29 mouse cellular contexts compared by ENCODE assay signal in genomic region chr12:99309937-99310336, GRCm38 (mm10).
A peak's percentile ranks its signal among the peaks of the same experiment; 100 is the strongest.
DNase-seq lines count a peak whose midpoint lies in the region; ATAC-seq and TF ChIP-seq lines count a peak whose summit lies in the region.
"Had no signal": no experiment of that assay in that cellular context is flagged by ENCODE, and none has a peak within 500 bp of the region (broad histone marks: within the 10 kb centered on the region; RNA-seq: fewer than 3 reads in every experiment).

No protein-coding gene starts in this region.

- DNase-seq in embryonic facial prominence, embryonic 11.5 days (ENCODE audit: low spot score) = no peak
- no peak for DNase-seq in embryonic facial prominence, embryonic 10.5 days (ENCODE audit: low spot score)
- no peak for DNase-seq in liver, postnatal 0 days
- no peak for DNase-seq in liver, embryonic 11.5 days (ENCODE audit: low spot score)
- DNase-seq in CH12.LX (ENCODE audit: extremely low read depth) = no peak
- no peak for DNase-seq in retina, postnatal 1 day
- DNase-seq: adrenal gland, adult 2 months; adrenal gland, postnatal 36 days; cerebellum, adult 9-10 months; cerebellum, postnatal 36 days; heart, postnatal 36 days; kidney, adult 9 months; kidney, postnatal 10 days; layer of hippocampus, postnatal 36 days; left cerebral cortex, postnatal 4 days; liver, embryonic 13.5 days; lung, adult 2 months; lung, postnatal 10 days; right cerebral cortex, postnatal 14 days; thymus, postnatal 25 days had no signal

- no peak overlapping the region for H3K27ac ChIP-seq in embryonic facial prominence, embryonic 11.5 days (replicated peaks; ENCODE audit: low read depth, low read length)
- no peak overlapping the region; the same call in 1 of the 2 replicates for H3K27ac ChIP-seq in embryonic facial prominence, embryonic 10.5 days (replicated peaks)
- no peak overlapping the region for H3K27ac ChIP-seq in liver, postnatal 0 days (ENCODE audit: low read depth)
- no peak overlapping the region for H3K27ac ChIP-seq in liver, embryonic 11.5 days (ENCODE audit: low read depth, low read length)
- H3K27ac ChIP-seq in CH12.LX (ENCODE audit: insufficient read depth, low read depth) = no peak overlapping the region
- H3K27ac ChIP-seq: embryonic facial prominence, embryonic 15.5 days; liver, embryonic 13.5 days; stomach, embryonic 15.5 days had no signal

- TF ChIP-seq RAD21 in CH12.LX (IDR thresholded peaks at IDR 0.05; ENCODE audit: low read depth, low read length) = no peak

- 0 out of 2 replicates have a peak overlapping the region, but pooled peaks have one; percentile 3 for H3K4me2 ChIP-seq in embryonic facial prominence, embryonic 11.5 days (ENCODE audit: low read depth, low read length)
- H3K4me2 ChIP-seq in liver, postnatal 0 days (ENCODE audit: low read depth, low read length) = no peak overlapping the region
- no peak overlapping the region for H3K4me2 ChIP-seq in liver, embryonic 11.5 days
- no peak overlapping the region for H3K4me2 ChIP-seq in CH12.LX (ENCODE audit: insufficient read depth, low read depth, poor library complexity, severe bottlenecking)
- H3K4me2 ChIP-seq: embryonic facial prominence, embryonic 15.5 days; hindbrain, embryonic 14.5 days; liver, embryonic 13.5 days; stomach, embryonic 15.5 days had no signal

- ATAC-seq in embryonic facial prominence, embryonic 11.5 days (replicated peaks; ENCODE audit: insufficient number of reproducible peaks, low FRiP score, low TSS enrichment, low read depth) = no peak
- ATAC-seq in liver, postnatal 0 days = peak; percentile 14; the same call in 1 of the 2 replicates
- no peak for ATAC-seq in liver, embryonic 11.5 days (replicated peaks; ENCODE audit: low FRiP score)
- ATAC-seq in granulocyte monocyte progenitor cell, adult 5-6 weeks (replicated peaks; ENCODE audit: poor library complexity, severe bottlenecking) = peak; percentile 56
- no peak for ATAC-seq in erythroid progenitor cell, adult 5-6 weeks (replicated peaks; ENCODE audit: low FRiP score, poor library complexity, severe bottlenecking)
- ATAC-seq: activated CD4-positive, CD25-positive, alpha-beta regulatory T cell, adult 4 months; forebrain, embryonic 14.5 days; intestine, postnatal 0 days; midbrain, embryonic 16.5 days had no signal

- H3K9ac ChIP-seq in embryonic facial prominence, embryonic 11.5 days (replicated peaks; ENCODE audit: low read length) = no peak overlapping the region
- H3K9ac ChIP-seq in liver, postnatal 0 days (replicated peaks) = no peak overlapping the region
- H3K9ac ChIP-seq in liver, embryonic 11.5 days (ENCODE audit: low read depth, low read length) = no peak overlapping the region
- H3K9ac ChIP-seq in CH12.LX (ENCODE audit: insufficient read depth, low read depth) = no peak overlapping the region
- H3K9ac ChIP-seq: embryonic facial prominence, embryonic 15.5 days; hindbrain, embryonic 14.5 days; liver, embryonic 13.5 days; stomach, embryonic 15.5 days had no signal

- no peaks in the 10 kb centered on the region for H3K36me3 ChIP-seq in embryonic facial prominence, embryonic 11.5 days (replicated peaks; ENCODE audit: control insufficient read depth, insufficient read depth, low read depth, low read length)
- no peaks in the 10 kb centered on the region for H3K36me3 ChIP-seq in embryonic facial prominence, embryonic 10.5 days (replicated peaks)
- no peaks in the 10 kb centered on the region for H3K36me3 ChIP-seq in liver, postnatal 0 days (replicated peaks; ENCODE audit: insufficient read depth, low read length)
- H3K36me3 ChIP-seq in liver, embryonic 11.5 days (ENCODE audit: control insufficient read depth, insufficient read depth, low read length) = no peaks in the 10 kb centered on the region
- H3K36me3 ChIP-seq in CH12.LX (replicated peaks in 1 of 2; ENCODE audit: control insufficient read depth in 1 of 2, insufficient read depth in 1 of 2, low read length in 1 of 2) = peaks cover 0 to 28% of the 10 kb centered on the region in 2 experiments
- H3K36me3 ChIP-seq: embryonic facial prominence, embryonic 15.5 days; liver, embryonic 13.5 days; stomach, embryonic 15.5 days had no signal

- TF ChIP-seq POLR2A in CH12.LX (IDR thresholded peaks at IDR 0.05; ENCODE audit: low read depth, low read length) = no peak

- no peak overlapping the region for H3K4me3 ChIP-seq in embryonic facial prominence, embryonic 11.5 days (ENCODE audit: low read depth, low read length)
- no peak overlapping the region for H3K4me3 ChIP-seq in embryonic facial prominence, embryonic 10.5 days
- no peak overlapping the region for H3K4me3 ChIP-seq in liver, postnatal 0 days (ENCODE audit: low read depth, low read length)
- H3K4me3 ChIP-seq in liver, embryonic 11.5 days (ENCODE audit: low read depth, low read length) = no peak overlapping the region
- H3K4me3 ChIP-seq in CH12.LX (replicated peaks in 1 of 3; ENCODE audit: low read depth in 2 of 3, low read length in 2 of 3, poor library complexity in 1 of 3) = no peak overlapping the region
- H3K4me3 ChIP-seq: embryonic facial prominence, embryonic 15.5 days; liver, embryonic 13.5 days; stomach, embryonic 15.5 days had no signal

- no peaks in the 10 kb centered on the region for H3K9me3 ChIP-seq in embryonic facial prominence, embryonic 11.5 days (replicated peaks; ENCODE audit: control insufficient read depth, low read length)
- no peaks in the 10 kb centered on the region for H3K9me3 ChIP-seq in embryonic facial prominence, embryonic 10.5 days
- no peaks in the 10 kb centered on the region for H3K9me3 ChIP-seq in liver, postnatal 0 days (ENCODE audit: low read length)
- H3K9me3 ChIP-seq in liver, embryonic 11.5 days (ENCODE audit: control insufficient read depth, low read length) = no peaks in the 10 kb centered on the region
- no peaks in the 10 kb centered on the region for H3K9me3 ChIP-seq in CH12.LX (replicated peaks; ENCODE audit: low read length)
- H3K9me3 ChIP-seq: embryonic facial prominence, embryonic 15.5 days; liver, embryonic 13.5 days; stomach, embryonic 15.5 days had no signal

- dilution Hi-C loops in CH12.LX (cut with MboI; ENCODE audit: extremely low pct_ligation_motif_present, extremely low pct_unique_long_range_greater_than_20kb, low sequenced_read_pairs) = no loop called here

- H3K4me1 ChIP-seq in embryonic facial prominence, embryonic 11.5 days (ENCODE audit: control insufficient read depth, insufficient read depth, low read length) = peaks cover 2% of the 10 kb centered on the region; the same call in 1 of the 2 replicates
- H3K4me1 ChIP-seq in embryonic facial prominence, embryonic 10.5 days = peaks cover 68% of the 10 kb centered on the region
- peaks cover 33% of the 10 kb centered on the region for H3K4me1 ChIP-seq in liver, postnatal 0 days (ENCODE audit: insufficient read depth)
- H3K4me1 ChIP-seq in liver, embryonic 11.5 days (replicated peaks; ENCODE audit: control insufficient read depth, insufficient read depth, low read length) = peaks cover 15% of the 10 kb centered on the region
- H3K4me1 ChIP-seq in CH12.LX (ENCODE audit: control insufficient read depth in 1 of 2, insufficient read depth in 2 of 2) = peaks cover 23 to 89% of the 10 kb centered on the region in 2 experiments

- no peak for TF ChIP-seq EP300 in liver, postnatal 0 days (IDR thresholded peaks at IDR 0.05; ENCODE audit: low read depth)
- no peak for TF ChIP-seq EP300 in CH12.LX (IDR thresholded peaks at IDR 0.05; ENCODE audit: low read length)

- in situ Hi-C loops in CH12.LX (cut with MboI; ENCODE audit: low pct_ligation_motif_present, low pct_unique_long_range_greater_than_20kb, low sequenced_read_pairs) = no loop called here

- H3K27me3 ChIP-seq in embryonic facial prominence, embryonic 11.5 days (ENCODE audit: control insufficient read depth, insufficient read depth, low read length) = no peaks in the 10 kb centered on the region
- H3K27me3 ChIP-seq in embryonic facial prominence, embryonic 10.5 days (replicated peaks; ENCODE audit: low read depth, poor library complexity, severe bottlenecking) = no peaks in the 10 kb centered on the region
- H3K27me3 ChIP-seq in liver, postnatal 0 days (ENCODE audit: insufficient read depth, low read length) = no peaks in the 10 kb centered on the region
- no peaks in the 10 kb centered on the region for H3K27me3 ChIP-seq in liver, embryonic 11.5 days (replicated peaks; ENCODE audit: control insufficient read depth, insufficient read depth, low read length)
- H3K27me3 ChIP-seq in CH12.LX (replicated peaks) = no peaks in the 10 kb centered on the region
- H3K27me3 ChIP-seq: embryonic facial prominence, embryonic 15.5 days; liver, embryonic 13.5 days; stomach, embryonic 15.5 days had no signal

- WGBS in embryonic facial prominence, embryonic 11.5 days = 75% methylated on average over 5 of the region's 5 CpGs
- WGBS in embryonic facial prominence, embryonic 10.5 days = 78% methylated on average over 5 of the region's 5 CpGs
- 58% methylated on average over 5 of the region's 5 CpGs for WGBS in liver, postnatal 0 days (ENCODE audit: insufficient replicate concordance)
- WGBS in liver, embryonic 11.5 days = 63% methylated on average over 5 of the region's 5 CpGs

- no peak for TF ChIP-seq CTCF in liver, postnatal 0 days (IDR thresholded peaks at IDR 0.05; ENCODE audit: low read depth)
- TF ChIP-seq CTCF in CH12.LX (conservative IDR thresholded peaks at IDR 0.05 in 1 of 2, IDR thresholded peaks at IDR 0.05 in 1 of 2; ENCODE audit: low read depth in 2 of 2, low read length in 2 of 2) = no peak

- H3K79me2 ChIP-seq in CH12.LX (replicated peaks; ENCODE audit: control insufficient read depth, extremely low read depth, insufficient read depth, poor library complexity, severe bottlenecking) = no peaks in the 10 kb centered on the region

TF ChIP-seq in CH12.LX, 34 proteins besides CTCF, POLR2A, EP300 and RAD21:
- TF ChIP-seq E2F4 (IDR thresholded peaks at IDR 0.05; ENCODE audit: insufficient replicate concordance, low read depth, low read length) (no peak), ZNF384 (IDR thresholded peaks at IDR 0.05; ENCODE audit: low read depth, low read length) (peak; percentile 27; the same call in 1 of the 2 replicates)

Comparison
In these comparisons a context has a peak if more than half of its experiments do, and no peak if none do; other contexts are left out.
1. ATAC-seq: peak in liver, postnatal 0 days (single experiment) and granulocyte monocyte progenitor cell, adult 5-6 weeks (single experiment); none in embryonic facial prominence, embryonic 11.5 days (single experiment), liver, embryonic 11.5 days (single experiment) and erythroid progenitor cell, adult 5-6 weeks (single experiment).